Mouse (Mus musculus): Measurements from ENCODE around the gene Sla2. TPM values are rescaled to one million over a fixed set of nuclear protein-coding genes. Genes with fewer than 3 reads are reported as not detected.
"Not testable (repeated sequence)": the region's sequence is repeated elsewhere in the genome, so short reads cannot be mapped to it uniquely, and the experiment has no call there.

Gene Sla2
- total RNA-seq (2017): 13.8 to 38.9 TPM (median 15.8 TPM) in 3 replicates

DNA sequence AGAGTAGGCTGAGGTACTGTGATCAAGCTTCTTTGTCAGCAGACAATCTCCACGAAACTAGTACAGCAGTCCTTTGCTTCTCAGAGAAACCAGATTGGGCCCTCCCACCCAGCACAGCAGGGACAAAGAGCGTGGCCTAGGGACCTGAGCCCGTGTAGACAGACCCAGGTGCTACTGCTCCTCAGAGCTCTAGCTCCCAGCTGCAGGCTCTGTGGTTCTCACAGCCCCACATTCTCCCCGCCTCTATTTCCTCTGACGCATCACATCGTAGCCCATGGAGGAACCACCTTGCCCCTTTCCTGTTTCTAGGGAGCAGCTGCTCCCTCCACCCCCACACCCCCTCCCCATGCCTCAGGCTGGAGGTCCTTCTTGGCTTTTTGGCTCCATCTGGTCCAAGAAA lies at the start of gene Sla2:
Sla2 (minus strand) TSS at position 176 of the 400 bp plus-strand sequence.
- peak; percentile 34; the same call in 1 of the 2 replicates for ATAC-seq (replicated peaks; ENCODE audit: insufficient number of reproducible peaks, low FRiP score, low TSS enrichment, poor library complexity, severe bottlenecking)

DNA sequence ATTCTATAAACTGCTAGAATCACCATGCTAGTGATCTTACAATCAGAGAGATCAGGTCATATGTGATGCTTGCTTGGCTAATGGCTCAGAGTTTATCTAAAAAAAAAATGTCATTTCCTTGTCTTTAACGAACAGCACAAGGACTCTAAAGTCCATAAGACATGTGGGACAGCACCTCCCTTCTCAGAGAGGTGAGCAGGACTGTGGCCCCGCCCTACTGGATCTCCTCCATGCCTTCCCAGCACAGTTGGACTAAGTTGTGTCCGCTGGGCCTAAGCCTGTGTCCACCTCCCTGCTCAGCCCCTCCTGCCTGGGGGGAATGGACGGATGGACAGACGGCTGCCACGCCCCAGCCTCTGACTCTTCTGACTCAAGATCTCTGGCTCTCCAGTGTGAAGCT lies 48.0 kb upstream of the Sla2 start:
- ATAC-seq (replicated peaks; ENCODE audit: insufficient number of reproducible peaks, low FRiP score, low TSS enrichment, poor library complexity, severe bottlenecking): no peak

- no peak for ATAC-seq (replicated peaks; ENCODE audit: insufficient number of reproducible peaks, low FRiP score, low TSS enrichment, poor library complexity, severe bottlenecking)
Measured at GRCm38 (mm10) chr2:156933426-156933825, 46.4 kb upstream of the Sla2 start.

GRCm38 (mm10) chr2:156931421-156931820 lies 44.4 kb upstream of the Sla2 start:
- ATAC-seq (replicated peaks; ENCODE audit: insufficient number of reproducible peaks, low FRiP score, low TSS enrichment, poor library complexity, severe bottlenecking): no peak

DNA sequence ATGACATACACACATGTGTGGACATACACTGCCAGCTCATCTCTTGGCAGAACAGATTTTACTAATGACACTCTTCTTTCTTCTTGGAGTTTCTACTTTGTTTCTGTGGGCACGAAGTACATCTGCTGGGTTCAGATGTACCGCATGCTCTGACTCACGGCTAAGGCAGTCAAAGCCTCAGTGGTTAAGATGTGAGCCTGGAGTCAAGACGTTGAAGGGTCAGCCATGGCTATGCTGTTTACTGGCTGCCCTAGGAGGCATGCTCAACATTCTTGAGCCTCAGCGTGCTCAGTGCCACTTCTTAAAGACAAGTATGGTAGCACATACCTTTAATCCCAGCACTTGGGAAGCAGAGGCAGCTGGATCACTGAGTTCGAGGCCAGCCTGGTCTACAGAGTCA lies 43.6 kb upstream of the Sla2 start:
- no peak for ATAC-seq (replicated peaks; ENCODE audit: insufficient number of reproducible peaks, low FRiP score, low TSS enrichment, poor library complexity, severe bottlenecking)

DNA sequence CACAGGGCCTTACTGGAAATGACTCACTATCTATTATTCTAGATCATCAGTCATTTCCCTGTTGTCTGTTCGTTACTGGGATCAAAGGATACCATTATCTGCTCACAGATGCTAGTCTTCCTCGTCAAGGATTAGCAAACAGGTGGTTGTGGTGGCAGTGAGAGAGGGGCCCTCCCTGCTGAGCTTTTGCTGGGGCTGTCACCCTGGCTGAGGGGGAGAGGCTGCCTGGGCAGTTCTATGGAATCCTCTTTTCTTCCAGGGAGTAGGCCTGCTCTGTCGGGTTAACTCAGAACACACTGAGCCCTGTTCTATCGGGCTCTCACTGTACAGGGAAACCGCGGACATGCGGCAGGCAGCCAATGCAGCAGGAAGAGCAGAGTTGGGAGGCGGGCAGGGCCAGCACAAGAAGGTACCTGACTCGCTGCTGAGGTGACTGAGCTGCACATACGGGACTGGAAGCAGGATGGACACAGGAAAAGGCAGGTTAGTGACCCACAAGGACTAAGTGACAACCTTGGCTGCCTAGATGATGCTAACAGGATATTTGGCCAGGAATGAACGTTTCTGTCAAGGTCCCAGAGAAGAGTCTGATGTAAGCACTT lies 42.6 kb upstream of the Sla2 start:
- ATAC-seq (replicated peaks; ENCODE audit: insufficient number of reproducible peaks, low FRiP score, low TSS enrichment, poor library complexity, severe bottlenecking): no peak

GRCm38 (mm10) chr2:156928606-156929005 lies 41.6 kb upstream of the Sla2 start:
- ATAC-seq (replicated peaks; ENCODE audit: insufficient number of reproducible peaks, low FRiP score, low TSS enrichment, poor library complexity, severe bottlenecking): no peak

DNA sequence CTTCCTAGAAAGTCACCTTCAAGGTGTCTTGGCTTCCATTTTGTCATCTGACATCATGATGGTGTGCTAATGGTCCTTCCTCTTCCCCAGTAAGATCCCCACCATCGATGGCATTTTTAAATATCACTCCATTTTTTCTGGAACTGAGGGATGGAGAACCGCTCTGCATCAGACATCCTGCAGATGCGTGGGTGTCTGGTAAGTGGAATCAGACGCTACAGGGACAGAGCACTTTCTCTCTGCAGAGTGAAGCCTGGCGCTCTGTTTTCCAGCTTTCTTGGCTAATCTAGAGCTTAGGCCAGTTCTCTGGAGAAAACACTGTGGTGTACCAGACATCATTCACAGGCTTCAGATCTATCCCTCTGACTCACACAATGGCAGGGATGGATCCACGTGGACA lies 40.7 kb upstream of the Sla2 start:
- ATAC-seq (replicated peaks; ENCODE audit: insufficient number of reproducible peaks, low FRiP score, low TSS enrichment, poor library complexity, severe bottlenecking): no peak

- ATAC-seq (replicated peaks; ENCODE audit: insufficient number of reproducible peaks, low FRiP score, low TSS enrichment, poor library complexity, severe bottlenecking): not testable (repeated sequence)
Measured at GRCm38 (mm10) chr2:156925611-156926010, 38.6 kb upstream of the Sla2 start.

- not testable (repeated sequence) for ATAC-seq (replicated peaks; ENCODE audit: insufficient number of reproducible peaks, low FRiP score, low TSS enrichment, poor library complexity, severe bottlenecking)
Measured at GRCm38 (mm10) chr2:156925075-156925474, 38.1 kb upstream of the Sla2 start.

DNA sequence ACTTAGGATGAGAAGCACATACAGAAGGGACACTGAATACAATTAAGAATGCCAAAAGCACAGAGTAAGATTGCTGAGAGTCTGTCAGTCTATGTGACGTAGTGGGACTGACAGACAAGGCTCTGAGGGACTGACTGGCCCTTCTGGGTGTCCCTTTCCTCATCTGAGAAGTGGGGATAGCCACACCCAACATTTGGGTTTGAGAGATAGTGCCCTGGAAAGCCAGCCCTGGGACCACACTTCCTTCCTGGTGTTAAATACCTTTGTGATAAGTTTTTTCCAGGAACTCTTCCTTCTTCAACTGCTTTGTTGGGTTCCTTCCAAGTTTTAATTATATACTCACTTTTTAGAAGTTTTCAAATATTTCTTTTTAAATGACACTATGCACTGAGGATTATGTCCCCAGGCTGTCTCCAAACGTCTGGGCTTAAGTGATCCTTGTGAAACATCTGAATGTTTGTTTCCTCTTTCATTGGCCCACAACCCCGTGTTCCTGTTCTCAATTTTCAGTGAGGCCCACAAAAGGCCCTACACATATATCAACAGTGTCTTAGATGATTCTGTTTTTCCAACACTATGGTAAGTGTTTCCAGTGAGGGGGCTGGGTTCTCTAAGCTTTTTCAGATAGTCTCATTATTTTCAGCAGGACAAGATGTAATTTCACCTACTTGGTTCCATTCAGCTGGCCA lies 37.4 kb upstream of the Sla2 start:
- no peak for ATAC-seq (replicated peaks; ENCODE audit: insufficient number of reproducible peaks, low FRiP score, low TSS enrichment, poor library complexity, severe bottlenecking)

DNA sequence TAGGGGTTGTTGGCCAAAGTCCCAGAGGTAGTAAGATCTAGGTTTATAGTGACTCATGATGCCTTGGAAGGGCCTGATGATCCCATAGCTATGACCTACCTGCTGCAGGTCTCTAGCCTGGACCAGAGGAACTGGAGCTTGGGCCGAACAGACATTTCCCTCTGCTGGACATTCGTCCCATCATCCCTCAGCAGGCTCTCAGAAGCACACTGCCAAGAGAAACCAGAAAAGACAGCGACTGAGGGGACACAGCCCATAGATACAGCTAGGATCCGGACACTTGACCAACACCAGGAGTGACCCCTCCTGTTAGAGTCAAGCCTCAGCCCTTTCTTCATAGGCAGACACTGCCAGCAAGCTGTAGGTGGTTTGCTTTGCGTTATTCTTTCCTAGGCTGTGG lies 36.1 kb upstream of the Sla2 start:
- no peak for ATAC-seq (replicated peaks; ENCODE audit: insufficient number of reproducible peaks, low FRiP score, low TSS enrichment, poor library complexity, severe bottlenecking)

GRCm38 (mm10) chr2:156919796-156920195 lies 32.8 kb upstream of the Sla2 start:
- no peak for ATAC-seq (replicated peaks; ENCODE audit: insufficient number of reproducible peaks, low FRiP score, low TSS enrichment, poor library complexity, severe bottlenecking)

- not testable (repeated sequence) for ATAC-seq (replicated peaks; ENCODE audit: insufficient number of reproducible peaks, low FRiP score, low TSS enrichment, poor library complexity, severe bottlenecking)
Measured at GRCm38 (mm10) chr2:156919191-156919590, 32.2 kb upstream of the Sla2 start.

- ATAC-seq (replicated peaks; ENCODE audit: insufficient number of reproducible peaks, low FRiP score, low TSS enrichment, poor library complexity, severe bottlenecking): peak; percentile 27; the same call in 1 of the 2 replicates
Measured at GRCm38 (mm10) chr2:156918562-156918961, 31.6 kb upstream of the Sla2 start.

- no peak for ATAC-seq (replicated peaks; ENCODE audit: insufficient number of reproducible peaks, low FRiP score, low TSS enrichment, poor library complexity, severe bottlenecking)
Measured at GRCm38 (mm10) chr2:156916419-156917125, 29.6 kb upstream of the Sla2 start.

GRCm38 (mm10) chr2:156915559-156915958 lies 28.6 kb upstream of the Sla2 start:
- ATAC-seq (replicated peaks; ENCODE audit: insufficient number of reproducible peaks, low FRiP score, low TSS enrichment, poor library complexity, severe bottlenecking): no peak

DNA sequence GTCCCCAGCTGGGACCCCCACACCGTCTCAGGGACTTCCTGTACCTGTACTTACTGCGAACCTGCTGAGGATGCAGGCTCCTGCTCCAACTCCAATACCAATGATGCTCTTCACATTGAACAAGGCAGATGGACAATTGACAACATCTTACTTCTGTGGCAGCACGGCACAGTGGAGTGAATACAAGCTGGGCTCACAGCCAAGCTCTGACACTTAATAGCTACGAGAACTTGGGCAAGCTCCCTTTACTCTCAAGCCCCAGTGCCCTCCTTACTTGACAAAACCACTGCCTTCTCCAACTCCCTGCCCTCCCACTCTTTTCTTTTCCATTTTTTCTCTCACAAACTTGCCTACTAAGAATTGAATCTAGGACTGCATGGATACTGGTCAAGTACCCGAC lies 26.2 kb upstream of the Sla2 start:
- ATAC-seq (replicated peaks; ENCODE audit: insufficient number of reproducible peaks, low FRiP score, low TSS enrichment, poor library complexity, severe bottlenecking): no peak

DNA sequence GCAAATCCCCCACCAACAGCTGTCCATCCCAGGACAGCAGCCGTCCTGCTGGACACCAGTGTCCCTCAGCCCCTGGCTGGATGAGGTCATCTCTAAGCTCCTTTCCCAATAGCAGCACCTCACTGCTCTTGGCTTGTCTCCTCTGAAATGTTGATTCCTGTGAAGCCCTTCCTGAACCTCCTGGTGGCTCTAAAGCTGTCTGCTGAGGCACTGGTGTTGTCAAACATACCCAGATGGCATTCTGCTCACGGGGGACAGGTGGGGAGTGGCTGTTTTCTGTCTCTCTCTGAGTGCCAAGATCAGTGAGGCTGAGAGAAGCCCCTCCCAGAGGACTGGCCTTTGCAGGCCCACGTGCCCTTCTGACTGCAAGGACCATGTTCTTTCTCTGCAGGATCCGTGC lies 18.9 kb upstream of the Sla2 start:
- ATAC-seq (replicated peaks; ENCODE audit: insufficient number of reproducible peaks, low FRiP score, low TSS enrichment, poor library complexity, severe bottlenecking): not testable (repeated sequence)

Data from monocyte, adult 5-6 weeks (primary cell).